Mouse (Mus musculus) hematopoietic stem cell, adult 5-6 weeks (primary cell): ENCODE measurements around the gene Fsip2. TPM values are rescaled to one million over a fixed set of nuclear protein-coding genes. Genes with fewer than 3 reads are reported as not detected.

Experiments
- ATAC-seq, 2 experiments: fragments of 125-278 bp in 1 of 2; replicated peaks in 1 of 2; 2 replicates each; pipeline ENCODE4 v1.8.0; 2016 to 2017; ENCODE audit warnings: inconsistent platforms in 2 of 2, mild to moderate bottlenecking in 2 of 2, moderate number of reproducible peaks in 2 of 2, low read depth in 1 of 2, moderate TSS enrichment in 1 of 2; ENCODE audit not compliant: low FRiP score in 2 of 2, poor library complexity in 2 of 2, severe bottlenecking in 2 of 2, insufficient read depth in 1 of 2, low TSS enrichment in 1 of 2
- total RNA-seq: library from RNA; stranded (forward); fragments of 172-1452, 232-1000 nt; gene quantifications from 2 replicates; pipeline ENCODE4 v1.2.3, GENCODE M21; 2017

Gene Fsip2
- not detected in 2 replicates for total RNA-seq

DNA sequence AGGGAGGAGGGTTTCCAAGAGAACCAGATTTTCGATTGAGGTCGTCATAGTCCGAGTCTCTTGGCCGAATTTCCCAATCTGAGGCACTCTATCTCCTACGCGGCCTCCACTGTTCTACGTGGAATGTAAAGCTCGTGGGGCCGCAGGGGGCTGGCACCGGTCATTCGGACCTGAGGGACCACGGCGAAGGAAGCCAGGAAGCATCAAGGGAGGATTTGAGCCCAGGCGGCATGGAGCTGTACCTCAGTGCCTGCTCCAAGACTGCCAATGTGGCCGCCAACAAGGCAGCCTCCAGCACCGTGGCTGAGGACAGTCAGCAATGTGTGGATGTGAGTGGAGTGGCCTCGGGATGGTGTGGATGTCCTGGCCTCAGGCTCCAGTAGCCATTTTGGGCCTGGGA lies at the start of gene Fsip2:
Fsip2 (plus strand) TSS at position 163 of the 400 bp plus-strand sequence.
- ATAC-seq, result peak in 1 of 2 experiments; percentile 14; a peak in 1 of 4 replicates

DNA sequence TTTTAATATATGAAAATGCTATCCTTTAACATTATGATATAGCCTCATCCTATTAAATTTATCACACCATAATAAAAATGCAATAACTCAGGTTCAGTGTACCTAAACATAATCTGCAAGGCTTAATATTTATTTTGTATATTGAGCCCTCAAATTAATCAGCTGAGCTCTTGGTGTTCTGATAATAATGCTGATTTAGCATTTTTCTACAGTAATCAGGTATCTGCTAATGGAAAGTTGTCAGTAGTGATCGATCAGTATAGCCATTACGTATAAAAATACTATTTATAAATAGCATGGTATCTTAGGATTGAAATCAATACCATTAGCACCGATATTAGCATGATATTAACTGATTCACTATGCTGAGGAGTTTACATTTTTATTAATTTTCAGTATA lies 20.0 kb downstream of the Fsip2 start:
- ATAC-seq, result no peak

DNA sequence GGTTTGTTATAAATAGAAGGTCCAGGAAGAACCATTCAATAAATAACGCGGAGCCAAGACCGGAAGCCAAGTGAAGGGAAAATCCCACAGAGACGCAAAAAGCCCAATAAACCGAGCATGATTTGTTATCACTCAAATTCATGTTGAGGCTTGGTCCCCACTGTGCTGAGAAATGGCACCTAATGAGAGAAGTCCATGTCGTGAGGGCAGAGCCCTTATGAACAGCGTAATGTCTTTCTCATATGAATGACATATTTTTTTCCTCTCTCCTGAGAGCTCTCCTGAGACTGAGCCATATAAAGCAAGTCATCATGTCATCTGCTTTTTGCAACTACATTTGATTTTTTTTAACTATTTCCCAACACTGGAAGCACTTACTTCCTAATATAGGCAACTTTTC lies 82.4 kb downstream of the Fsip2 start:
- ATAC-seq, result no peak

DNA sequence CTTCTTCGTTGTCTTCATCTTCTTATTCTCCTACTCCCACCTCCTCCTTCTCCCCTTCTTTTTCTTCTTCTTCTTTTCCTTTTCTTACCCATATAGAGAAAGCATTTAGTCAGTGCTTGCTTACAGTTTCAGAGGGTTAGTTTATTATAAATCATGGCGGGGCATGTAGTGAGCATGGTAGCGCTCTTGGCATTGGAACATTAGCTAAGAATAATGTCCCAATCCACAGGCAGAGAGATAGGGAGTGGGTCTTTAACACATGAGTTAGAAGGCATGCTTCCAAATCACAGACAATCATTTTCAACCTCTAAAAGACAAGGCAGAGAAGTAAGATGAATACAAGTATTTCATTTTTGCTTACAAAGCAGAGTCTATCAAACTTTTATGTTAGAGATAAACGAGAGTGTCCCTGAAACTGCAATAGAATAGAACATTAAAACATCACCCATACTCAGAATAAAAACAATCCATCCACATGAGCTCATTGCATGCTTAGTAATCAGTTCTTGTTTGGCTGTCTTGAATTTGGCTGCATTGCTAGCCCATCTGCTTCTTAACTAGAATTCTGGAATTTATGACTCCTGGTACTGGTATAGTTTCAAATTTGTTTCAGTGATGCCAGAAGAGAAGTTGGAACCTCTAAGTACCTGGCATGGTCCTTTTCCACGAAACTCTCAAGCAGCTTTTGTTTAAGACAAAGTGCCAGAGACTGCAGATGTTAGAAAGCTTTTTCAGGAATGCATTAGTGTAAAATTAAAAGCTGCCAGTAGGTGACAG lies 109.7 kb downstream of the Fsip2 start:
- no peak for ATAC-seq
